Mouse (Mus musculus) urinary bladder, postnatal 25 days (tissue): ENCODE results near the gene Mfsd4a.

ENCODE experiments used
- DNase-seq: peaks from one replicate; pipeline ENCODE4 v3.0.0; 2022; ENCODE audit warnings: low spot score

The Mfsd4a gene

DNA sequence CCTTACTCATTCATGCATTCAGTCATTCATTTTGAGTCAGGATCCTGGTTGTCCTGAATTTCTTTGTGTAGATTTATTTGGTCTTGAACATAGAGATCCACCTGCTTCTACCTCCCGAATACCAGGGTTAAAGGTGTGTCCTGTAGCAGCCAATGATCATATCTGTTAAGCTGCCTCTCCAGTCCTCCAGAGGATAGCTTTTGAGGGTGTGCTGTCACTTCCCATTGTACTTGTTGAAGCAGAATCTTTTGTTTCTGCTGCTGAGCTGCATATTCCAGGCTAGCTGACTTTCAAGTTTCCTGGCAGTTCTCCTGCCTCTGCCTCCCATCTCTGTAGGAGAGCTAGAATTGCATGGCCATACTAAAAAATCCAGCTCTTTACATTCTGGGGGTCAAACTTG, 51.2 kb downstream of the Mfsd4a start:
- DNase-seq: no peak

DNA sequence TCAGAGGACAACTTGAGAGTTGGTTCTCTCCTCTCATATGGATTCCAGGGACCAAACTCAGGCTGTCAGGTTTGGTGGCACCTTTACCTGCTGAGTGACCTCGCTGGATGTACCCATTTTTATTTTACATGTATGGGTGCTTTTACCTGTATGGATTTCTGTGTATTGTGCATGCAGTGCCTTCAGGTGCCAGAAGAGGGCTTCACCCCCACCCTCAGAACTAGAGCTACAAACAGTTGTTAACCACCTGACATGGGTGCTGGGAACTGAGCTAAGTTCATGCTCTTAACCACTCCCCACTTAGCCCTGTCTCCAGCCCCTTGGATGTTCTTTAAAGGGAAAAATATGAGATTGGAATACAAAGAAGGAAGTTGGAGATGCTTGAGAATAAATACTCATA, 53.1 kb downstream of the Mfsd4a start:
- no peak for DNase-seq

DNA sequence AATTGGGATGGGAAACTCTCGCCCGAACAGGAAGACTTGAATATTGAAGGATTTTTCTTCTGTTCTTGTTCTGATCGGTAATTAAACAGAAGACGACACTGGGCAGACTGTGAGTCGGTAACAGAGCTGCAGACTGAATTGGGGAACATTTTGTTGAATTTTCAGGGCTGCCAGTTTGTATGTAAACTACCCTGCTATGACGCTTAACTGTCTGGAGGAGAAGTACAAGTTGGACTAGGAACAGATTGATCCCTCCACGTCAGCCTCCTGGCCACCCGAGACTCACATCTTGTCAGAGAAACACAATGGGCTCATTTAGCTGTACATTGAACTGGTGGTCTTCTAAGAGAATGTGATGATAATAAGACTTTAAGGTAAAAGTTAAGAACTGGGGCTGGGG, 55.0 kb downstream of the Mfsd4a start:
- no peak for DNase-seq

DNA sequence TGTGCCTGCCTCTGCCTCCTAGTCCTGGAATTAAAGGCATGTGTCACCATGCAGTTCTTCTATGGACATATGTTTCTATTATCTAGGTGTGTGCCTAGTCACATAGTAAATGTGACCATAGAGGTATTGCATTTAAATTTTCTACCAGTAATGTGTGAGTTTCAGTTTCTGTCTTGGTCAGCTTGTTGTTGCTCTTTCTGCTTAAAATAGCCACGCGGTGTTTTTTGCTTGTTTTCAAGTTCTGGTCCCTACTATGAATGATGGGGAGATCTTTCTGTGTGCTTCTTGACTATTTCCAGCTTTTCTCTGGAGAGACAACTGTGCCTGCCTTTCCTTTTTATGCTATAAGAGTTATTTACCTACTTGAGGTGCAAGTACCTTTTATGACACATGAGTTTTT, 56.1 kb downstream of the Mfsd4a start:
- DNase-seq: no peak

DNA sequence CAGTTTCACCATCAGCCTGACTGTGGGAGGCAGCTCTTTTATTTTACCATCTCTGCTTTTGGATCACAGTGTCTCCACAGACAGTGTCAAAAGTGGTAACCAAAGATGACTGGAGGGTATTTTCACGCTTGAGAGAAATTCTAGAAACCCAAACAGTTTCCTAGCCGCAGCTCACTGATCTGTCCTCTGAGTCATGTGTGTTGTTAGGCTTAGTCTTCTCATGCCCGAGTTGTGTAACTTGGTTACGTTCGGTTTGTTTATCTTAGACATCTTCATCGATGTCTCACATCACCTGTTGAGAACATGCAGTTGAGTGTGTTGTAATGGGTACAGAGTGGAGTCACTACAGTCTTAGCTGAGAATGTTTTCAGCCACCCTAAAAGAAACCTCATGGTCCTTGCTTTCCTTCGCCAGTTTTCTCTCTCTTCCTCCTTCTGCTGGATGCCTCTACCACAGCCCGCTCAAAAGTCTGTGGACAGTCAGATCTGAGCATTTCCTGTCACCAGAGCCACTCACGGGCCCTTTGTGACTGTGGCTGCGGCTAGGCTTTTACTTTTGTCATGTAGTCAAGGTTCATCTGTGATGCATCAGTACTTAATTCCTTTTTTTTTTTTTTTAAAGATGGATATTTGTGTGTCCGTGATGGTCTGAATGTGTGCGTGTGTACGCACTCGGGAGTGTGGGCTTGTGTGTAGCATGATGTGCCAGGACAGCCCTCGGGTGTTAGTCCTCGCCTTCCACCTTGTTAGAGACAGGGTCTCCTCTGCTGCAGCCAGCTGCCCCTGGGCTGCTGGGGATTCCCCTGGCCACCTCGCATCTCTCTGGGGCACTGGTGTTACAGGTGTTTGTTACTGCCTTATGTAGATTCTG, 57.0 kb downstream of the Mfsd4a start:
- DNase-seq: no peak

DNA sequence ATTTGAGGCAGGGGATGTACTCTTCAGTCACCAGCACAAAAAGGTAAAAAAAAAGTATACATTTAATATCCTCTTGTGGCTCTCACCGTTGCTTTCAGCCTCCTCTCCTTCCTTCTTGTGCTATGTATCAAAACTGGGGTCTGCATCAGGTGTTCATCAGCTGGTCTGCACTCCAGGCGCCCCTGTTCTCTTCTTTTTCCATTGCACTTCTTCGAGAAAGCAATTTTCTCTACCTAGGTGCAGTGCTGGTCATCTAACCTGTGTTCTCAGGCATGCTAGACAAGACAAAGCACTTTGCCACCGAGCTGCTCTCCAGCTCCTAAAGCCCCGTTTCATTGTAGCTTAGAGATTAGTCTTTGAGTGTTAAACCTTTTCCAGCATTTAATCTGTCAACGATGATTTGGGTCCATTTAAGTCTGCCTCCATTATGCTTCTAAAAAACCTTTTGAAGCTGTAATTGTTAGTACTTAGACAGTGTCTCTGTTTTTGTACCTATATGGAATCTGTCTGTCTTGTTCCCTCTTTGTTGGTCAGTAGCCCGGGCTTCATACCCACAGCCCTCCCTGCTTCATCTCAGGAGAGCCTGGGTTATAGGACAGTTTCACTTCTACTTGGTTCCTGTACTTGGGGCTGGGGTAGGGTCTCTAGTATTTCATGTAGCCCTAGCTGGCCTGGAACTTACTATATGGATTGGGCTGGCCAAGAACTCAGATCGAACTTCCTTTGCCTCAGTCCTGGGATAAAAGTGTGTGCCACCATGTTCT, 58.8 kb downstream of the Mfsd4a start:
- no peak for DNase-seq

DNA sequence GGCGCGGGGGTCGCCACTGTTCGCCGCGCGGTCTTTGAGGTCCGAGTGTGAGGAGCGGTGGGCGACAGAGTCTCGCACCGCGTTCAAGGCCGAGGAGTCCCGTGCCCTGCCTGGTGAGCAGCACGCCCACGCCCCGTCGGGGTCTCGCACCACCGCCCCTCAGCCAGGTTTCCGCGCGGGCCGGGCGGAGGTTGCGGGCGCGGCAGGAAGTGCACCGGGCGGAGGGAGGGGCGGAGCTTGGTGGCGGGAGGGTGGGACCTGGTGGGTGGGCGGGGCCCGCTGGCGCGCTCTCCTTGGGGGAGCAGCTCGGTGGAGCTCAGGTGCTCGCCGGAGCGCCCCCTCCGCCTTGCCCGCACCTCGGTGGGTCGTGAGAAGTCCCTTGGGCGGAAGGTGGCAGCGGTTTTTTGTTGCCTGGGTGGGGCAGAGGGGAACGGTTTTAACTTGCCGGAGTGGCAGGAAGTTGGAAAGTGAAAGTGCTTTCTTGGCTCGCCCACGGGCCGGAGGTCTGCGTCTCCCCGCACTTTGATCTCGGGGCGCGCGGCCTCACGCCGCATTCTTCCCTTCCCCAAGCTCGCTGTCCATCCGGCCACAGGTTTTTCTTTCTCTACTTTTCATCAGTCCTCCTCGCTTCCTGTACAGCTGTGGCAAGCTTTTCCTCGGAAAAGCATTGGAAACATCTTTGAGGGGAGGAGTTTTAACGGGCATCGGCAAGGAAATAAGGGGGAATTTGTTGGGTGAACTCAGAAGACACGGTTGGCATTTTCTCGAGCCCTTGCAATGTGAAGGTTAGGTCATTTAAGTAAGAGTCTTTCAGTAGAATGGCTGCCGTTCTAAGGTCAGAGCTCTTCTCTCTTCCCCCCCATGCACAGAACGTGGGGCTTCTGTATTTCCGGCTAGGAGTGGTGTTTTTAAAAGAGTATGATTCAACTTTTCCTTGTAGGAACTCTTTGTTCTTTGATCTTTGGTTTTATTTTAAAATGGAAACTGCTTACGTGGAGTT, 59.7 kb downstream of the Mfsd4a start:
- DNase-seq: peak; percentile 86

DNA sequence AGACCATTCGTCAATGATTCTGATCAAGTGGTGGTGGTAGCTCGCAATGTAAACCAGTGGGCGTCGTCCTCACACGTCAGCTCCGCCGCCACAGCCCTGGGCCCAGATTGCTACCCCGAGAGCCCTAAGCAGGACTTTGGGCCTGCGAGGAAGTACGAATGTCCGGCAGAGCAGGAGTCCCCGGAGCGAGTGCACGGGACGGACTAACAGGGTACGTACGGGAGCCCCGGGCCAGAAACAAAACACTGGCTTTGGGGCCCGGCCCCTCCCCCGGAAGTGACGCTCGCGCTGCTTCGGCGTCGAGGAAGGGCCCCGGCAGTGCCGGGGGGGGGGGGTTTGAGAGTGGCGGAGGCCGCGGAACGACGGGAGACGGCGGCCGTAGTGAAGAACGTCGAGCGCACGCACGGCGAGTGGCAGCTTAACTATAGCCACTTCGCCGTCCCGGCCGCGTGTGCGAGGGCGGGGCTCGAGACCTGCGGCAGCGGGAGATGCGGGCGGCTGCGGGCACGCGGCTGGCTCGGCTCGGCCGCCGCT, 60.5 kb downstream of the Mfsd4a start, which contains the start of gene Elk4:
Gene Elk4, plus strand, starts transcription at position 326 of the 534 bp plus-strand sequence.
- DNase-seq: peak; percentile 90

DNA sequence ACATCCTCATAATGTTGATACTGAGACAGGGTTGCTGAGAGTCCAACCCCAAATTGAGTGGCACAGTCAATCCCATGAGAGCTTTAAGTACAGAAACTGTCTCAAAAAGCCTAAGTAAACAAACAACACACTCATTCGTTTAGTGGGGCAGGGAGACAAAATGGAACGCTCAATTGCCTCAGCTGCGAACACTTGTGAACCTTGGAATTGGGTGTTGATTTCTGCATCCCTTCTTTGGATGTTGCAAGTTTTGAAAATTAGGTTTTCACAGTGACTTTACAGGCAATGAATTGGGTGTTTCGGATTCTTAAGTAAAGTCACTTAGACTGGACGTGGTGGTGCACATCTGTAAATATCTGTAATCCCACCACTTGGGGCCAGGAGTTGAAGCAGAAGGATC, 61.1 kb downstream of the Mfsd4a start:
- DNase-seq: no peak

DNA sequence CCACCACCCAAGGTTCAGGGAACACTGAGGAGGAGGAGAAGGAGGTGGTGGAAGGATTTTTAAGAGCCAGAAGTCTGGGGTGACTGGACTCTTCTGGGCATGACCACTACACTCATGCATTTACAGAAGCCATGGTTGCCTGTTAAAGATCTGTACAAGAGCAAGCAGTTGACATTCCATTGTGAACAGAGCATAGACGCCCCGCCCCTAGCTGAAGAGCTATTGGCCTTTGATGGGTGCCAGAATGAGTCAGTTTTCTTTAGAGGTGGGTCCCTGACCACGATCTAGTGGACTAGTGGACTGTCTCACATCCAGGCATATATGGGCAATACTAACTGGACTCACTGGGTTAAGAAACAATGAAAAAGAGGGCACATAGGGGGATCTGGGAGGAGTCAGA, 61.8 kb downstream of the Mfsd4a start:
- no peak for DNase-seq

DNA sequence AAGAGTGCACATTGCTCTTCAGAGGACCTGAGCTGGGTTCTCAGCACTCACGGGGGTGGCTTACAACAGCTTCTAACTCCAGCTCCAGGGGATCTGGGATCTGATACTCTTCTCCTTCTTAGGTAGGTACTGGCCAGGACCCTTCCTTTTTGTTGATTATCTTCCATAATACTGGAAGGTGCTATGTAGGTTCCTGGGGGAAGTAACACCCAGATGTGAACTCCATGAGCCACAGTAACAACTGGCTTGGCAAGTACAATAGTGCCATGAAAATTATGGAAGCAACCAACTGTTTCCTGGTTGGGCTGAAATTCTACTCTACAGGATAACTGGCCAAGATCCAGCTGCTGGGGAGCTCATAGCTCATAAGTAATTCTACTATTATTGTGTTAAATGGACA, 62.4 kb downstream of the Mfsd4a start:
- no peak for DNase-seq

DNA sequence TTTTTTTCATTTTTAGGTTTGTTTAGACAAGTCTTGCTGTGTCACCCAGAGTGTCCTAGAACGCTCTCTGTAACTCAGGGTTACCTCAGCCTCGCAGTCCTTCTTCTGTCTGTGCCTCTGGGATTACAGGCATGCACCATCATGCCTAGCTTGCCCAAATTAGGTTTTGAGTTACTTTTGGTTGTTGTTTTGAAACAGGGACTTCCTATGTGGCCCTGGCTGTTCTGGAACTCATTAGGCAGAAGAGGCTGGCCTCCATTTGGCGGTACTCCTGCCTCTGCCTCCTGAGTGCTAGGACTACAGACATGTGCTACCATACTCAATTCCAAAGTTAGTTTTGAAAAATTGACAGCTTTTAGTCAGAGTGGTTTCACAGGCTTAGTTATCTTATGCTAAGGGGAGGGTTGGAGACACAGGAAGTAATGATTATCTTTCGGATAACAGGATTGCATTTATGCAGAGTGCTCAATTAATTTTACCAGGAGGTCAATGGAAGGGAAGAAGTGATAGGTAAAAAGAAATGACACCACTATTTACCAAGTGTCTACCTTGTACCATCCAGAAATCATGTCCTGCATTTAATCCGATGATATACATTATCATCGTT, 63.2 kb downstream of the Mfsd4a start:
- no peak for DNase-seq

DNA sequence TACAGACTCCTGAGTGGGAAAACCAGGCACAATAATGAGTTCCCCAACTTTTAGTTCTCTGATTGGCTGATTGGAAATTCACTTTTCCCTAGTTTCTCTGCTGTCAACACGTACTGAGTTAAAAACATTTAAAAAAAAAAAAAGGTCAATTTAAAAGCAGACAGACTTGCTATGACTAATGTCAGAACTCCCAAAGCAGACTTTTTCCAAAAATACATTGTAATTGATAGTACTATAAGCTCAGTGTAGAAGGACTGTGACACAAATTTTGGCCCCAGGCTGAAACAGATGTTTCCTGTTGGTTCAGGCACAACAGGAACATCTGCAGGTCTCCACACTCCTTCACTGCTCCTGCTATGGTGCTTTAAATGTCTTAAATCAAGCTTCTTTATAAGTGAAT, 64.0 kb downstream of the Mfsd4a start:
- DNase-seq: no peak

DNA sequence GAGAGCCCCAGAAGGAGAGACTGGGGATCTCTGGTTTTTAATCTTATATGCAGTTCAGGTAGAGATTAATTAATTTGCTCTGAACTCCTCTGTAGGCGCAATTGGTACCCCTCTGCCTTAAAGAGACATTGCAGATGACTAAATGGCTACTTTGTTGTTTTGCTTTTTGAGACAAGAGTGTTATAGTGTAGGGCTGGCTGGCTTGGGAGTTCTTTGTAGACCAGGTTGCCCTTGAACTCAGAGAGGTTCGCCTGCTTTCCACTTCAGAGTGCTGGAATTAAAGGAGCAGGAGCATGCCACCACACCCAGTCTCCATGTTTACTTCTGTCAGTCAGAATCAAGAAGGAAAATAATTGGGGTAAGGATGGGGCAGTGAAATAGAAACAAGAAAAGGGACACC, 64.8 kb downstream of the Mfsd4a start:
- DNase-seq: no peak

DNA sequence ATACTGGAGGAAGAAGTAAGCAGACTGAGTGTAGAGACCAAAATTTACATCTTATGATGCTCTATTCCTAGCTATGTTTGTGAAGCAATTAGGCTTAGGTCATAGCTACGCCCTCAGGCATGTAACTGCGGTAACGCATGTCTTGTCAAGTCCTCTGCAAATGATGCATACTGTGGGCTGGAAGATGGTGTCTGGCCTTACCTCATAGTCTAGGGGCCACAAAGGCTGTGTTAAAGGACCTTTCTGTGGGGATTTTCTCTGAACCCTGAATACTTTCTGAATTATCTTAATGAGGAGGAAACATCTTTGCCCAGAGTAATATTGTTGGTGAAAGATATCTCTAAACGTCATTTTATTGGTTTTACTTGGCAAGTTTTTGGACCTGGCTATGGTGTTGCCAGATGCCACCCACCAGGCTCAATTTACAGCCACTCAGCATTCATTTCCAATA, 66.0 kb downstream of the Mfsd4a start:
- DNase-seq: no peak

DNA sequence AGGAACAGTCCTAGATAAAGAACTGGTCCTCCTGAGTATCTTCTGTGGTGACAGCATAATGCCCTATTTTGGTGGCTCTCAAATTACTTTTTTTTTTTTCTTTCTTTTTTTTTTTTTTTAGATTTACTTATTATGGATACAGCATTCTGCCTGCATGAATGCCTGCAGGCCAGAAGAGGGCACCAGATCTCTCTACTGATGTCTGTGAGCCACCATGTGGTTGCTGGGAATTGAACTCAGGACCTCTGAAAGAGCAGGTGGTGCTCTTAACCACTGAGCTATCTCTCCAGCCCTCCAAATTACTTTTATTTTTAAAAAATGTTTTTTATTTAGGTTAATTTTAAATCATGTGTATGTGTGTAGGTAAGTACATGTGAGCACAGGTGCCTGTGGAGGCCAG, 67.4 kb downstream of the Mfsd4a start:
- no peak for DNase-seq

DNA sequence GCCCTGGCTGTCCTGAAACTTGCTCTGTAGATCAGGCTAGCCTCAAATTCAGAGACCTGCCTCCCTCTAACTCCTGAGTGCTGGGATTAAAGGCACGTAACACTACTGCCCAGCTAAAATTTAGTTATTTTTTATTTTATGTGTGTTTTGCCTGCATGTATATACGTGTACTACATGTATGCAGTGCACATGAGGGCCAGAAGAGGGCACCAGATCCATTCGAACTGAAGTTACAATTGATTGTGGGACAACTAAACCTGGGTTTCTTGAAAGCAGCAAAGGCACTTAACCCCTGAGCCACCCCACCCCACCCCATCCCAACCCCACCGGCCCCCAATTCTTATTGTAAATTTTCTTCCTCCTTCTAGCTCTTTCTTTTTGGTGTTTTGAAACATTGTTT, 72.8 kb downstream of the Mfsd4a start:
- peak; percentile 51 for DNase-seq

DNA sequence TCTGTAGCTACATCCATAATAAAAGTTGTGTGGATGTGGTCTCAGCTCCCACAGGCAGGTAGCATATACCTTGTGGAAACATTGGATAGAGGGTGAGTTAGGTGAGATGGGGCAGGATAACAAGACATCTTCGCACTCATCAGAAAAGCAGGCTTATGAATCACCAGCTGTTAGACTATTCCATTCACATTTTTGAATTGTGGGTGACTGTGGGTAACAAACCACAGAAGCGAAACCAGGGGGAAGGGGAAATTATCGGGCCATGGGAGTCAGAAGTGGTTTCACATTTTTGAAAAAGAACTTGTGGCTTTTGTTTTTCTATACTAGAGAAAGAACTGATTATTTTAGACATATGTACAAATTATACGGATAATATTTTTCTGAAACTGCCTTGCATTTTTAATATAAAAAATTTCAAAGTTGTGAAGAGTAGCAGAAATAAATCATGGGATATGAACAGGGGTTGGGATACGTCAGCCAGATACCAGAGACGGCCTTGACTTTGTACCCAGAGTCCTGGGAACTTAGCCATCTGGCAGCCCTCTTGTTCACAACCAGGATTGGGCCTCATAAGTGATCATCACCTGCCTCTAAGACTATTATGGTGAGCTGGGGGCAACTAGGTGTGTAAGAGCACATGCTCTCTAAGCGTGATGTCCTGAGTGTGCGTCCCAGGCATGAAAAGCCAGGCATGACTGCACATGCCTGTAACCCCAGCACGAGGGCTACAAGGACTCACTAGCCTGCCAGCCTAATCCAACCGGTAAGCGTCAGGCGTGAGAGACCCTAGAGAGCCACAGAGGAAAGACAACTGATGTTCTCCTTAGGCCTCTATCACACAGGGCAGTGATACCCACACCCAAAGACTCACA, 74.5 kb downstream of the Mfsd4a start:
- no peak for DNase-seq

DNA sequence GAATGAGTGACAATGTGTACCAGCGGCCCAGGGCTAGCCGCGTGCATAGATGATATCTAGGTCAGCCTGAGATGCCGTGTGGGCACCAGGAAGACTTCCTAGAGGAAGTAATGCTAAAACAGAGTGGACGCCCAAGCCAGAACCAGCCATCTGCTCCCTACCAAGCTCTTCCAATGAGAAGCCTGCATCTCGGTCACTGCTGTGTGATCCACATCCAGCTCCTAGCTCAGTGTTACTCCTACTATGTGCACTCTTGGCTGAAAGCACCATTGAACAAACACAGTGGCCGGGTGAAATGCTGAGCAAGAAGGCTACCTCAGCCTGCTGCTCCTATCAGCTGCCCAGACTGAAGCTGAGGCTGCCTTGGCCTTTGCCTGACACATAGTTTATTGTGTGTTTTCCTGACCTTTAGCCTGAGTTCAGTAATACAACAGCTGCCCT, 75.3 kb downstream of the Mfsd4a start:
- no peak for DNase-seq

DNA sequence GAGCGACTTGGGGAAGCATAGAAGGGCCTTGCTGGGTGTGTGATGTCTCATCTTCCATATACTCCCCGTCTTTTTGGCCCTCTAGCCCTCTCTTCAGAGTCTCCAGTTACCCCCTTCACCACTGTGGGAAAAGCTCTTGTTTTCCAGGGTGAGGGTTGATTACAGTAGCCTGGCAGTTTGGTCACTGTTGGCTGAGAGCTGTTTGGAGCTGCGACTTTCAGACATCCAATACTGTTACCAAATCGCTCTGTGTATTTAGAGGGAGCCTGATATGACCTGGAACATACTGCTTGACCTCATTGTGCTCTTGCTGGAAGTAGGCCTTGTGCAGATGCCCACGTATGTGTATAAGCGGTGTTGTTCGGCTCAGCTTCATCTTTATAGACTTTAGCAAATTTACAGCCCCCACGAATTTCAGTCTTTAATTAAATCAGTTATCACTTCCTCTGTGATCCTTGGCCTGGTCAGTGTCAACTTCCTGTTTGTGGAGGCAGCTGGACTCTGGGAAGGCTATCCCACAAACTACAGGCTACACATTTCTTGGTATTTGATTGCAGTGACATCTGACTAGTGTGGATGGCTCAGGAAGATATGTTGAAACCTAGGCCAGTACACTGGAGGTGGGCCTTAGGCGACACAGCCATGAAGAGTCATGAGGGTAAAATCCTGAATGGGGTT, 77.6 kb downstream of the Mfsd4a start:
- no peak for DNase-seq
